Mouse (Mus musculus): ENCODE data around the gene Ubox5. TPM values are rescaled to one million over a fixed set of nuclear protein-coding genes. Genes with fewer than 3 reads are reported as not detected.

The Ubox5 gene
- total RNA-seq (2012; rRNA removed) (6.0 and 7.0 TPM in 2 replicates), total RNA-seq (2014; rRNA removed) (4.6 and 5.5 TPM in 2 replicates), polyA plus RNA-seq (2012; ENCODE audit: insufficient read length, low read depth) (10.2 and 10.6 TPM in 2 replicates)

DNA sequence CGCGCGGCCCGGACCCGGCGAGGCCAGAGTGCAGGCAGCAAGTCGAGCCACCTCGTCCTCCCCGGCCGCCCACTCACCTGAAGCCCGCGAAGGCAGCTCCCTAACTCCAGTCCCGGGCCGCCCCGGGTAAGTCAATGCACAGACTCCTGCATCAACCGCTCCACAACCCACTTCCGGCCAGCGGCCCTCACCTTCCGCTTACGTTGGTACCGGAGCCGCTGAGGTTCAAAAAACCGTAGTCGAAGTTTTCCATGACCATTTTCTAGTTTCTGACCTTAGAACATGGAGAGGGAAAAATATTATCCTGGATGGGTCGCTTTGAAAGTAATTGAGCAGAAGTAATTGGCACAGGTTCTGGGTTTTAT lies at the start of gene Ubox5, which contains the start of gene Fastkd5:
Ubox5 (minus strand) TSS at position 200 of the 365 bp plus-strand sequence.
Fastkd5 (minus strand) TSS at position 189 of the 365 bp plus-strand sequence.
- DNase-seq (ENCODE audit: extremely low read depth): peak; percentile 91

DNA sequence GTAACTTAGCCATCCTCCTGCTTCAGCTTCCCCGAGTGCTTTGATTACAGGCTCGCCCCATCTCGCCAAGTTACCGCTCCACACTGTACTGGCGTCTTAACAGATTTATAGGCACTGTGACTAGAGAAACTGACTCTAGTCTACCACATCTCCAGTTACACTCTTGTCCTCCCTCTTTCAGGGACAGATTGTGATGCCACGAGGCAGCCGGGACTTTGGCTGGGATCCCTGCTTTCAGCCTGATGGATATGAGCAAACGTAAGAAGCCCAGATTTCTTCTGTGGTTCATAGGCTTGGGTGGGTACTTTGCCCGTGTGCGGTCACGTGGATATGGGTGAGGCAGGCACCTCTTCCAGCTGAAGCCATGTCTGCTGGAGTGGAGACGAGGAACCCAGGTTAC lies 49.3 kb upstream of the Ubox5 start:
- dilution Hi-C loops (cut with MboI; ENCODE audit: extremely low pct_ligation_motif_present, extremely low pct_unique_long_range_greater_than_20kb, low sequenced_read_pairs) (no loop called here), in situ Hi-C loops (cut with MboI; ENCODE audit: low pct_ligation_motif_present, low pct_unique_long_range_greater_than_20kb, low sequenced_read_pairs) (no loop called here)

More for the DNA sequence above, at the start of gene Ubox5, which contains the start of gene Fastkd5:
- Histone ChIP-seq H3K36me3 (replicated peaks in 1 of 2; ENCODE audit: control insufficient read depth in 1 of 2, insufficient read depth in 1 of 2, low read length in 1 of 2) (peaks cover 15 to 40% of the 10 kb centered on the region in 2 experiments), H3K79me2 (replicated peaks; ENCODE audit: control insufficient read depth, extremely low read depth, insufficient read depth, poor library complexity, severe bottlenecking) (peaks cover 41% of the 10 kb centered on the region), H3K4me3 (replicated peaks in 1 of 3; ENCODE audit: low read depth in 2 of 3, low read length in 2 of 3, poor library complexity in 1 of 3) (peak within 1 kb of the TSS; percentile 87 to 96 (median 88)), H3K27ac (ENCODE audit: insufficient read depth, low read depth) (no peak within 1 kb of the TSS; the same call in 1 of the 2 replicates), H3K9ac (ENCODE audit: insufficient read depth, low read depth) (peak within 1 kb of the TSS; percentile 91), H3K27me3 (replicated peaks) (no peaks in the 10 kb centered on the region), H3K4me1 (ENCODE audit: control insufficient read depth in 1 of 2, insufficient read depth in 2 of 2) (peaks cover 13 to 31% of the 10 kb centered on the region in 2 experiments), H3K9me3 (replicated peaks; ENCODE audit: low read length) (no peaks in the 10 kb centered on the region), H3K4me2 (ENCODE audit: insufficient read depth, low read depth, poor library complexity, severe bottlenecking) (peak within 1 kb of the TSS; percentile 79)
- dilution Hi-C loops (cut with MboI; ENCODE audit: extremely low pct_ligation_motif_present, extremely low pct_unique_long_range_greater_than_20kb, low sequenced_read_pairs): no loop called here
- in situ Hi-C loops (cut with MboI; ENCODE audit: low pct_ligation_motif_present, low pct_unique_long_range_greater_than_20kb, low sequenced_read_pairs): no loop called here
- peak; percentile 79 for TF ChIP-seq TCF12 (IDR thresholded peaks at IDR 0.05; ENCODE audit: low read depth, low read length)
- peak; percentile 96 for TF ChIP-seq HCFC1 (IDR thresholded peaks at IDR 0.05; ENCODE audit: low read depth, low read length)
- TF ChIP-seq RAD21 (IDR thresholded peaks at IDR 0.05; ENCODE audit: low read depth, low read length): no peak
- TF ChIP-seq NRF1 (IDR thresholded peaks at IDR 0.05; ENCODE audit: low read depth, low read length): no peak
- TF ChIP-seq ZMIZ1 (IDR thresholded peaks at IDR 0.05; ENCODE audit: low read depth, low read length): 0 out of 2 replicates have a peak, but pooled peaks have one; percentile 44
- TF ChIP-seq MAZ (IDR thresholded peaks at IDR 0.05; ENCODE audit: low read depth, low read length): peak; percentile 50; the same call in 1 of the 2 replicates
- TF ChIP-seq SIN3A (IDR thresholded peaks at IDR 0.05; ENCODE audit: low read length): peak; percentile 97
- no peak; the same call in 1 of the 2 replicates for TF ChIP-seq EP300 (IDR thresholded peaks at IDR 0.05; ENCODE audit: low read length)
- peak; percentile 91; the same call in 1 of the 2 replicates for TF ChIP-seq KAT2A (IDR thresholded peaks at IDR 0.05; ENCODE audit: insufficient replicate concordance, low read length)
- 0 out of 2 replicates have a peak, but pooled peaks have one; percentile 65 for TF ChIP-seq MEF2A (IDR thresholded peaks at IDR 0.05; ENCODE audit: borderline replicate concordance, low read depth, low read length)
- no peak for TF ChIP-seq PAX5 (IDR thresholded peaks at IDR 0.05; ENCODE audit: low read length)
- TF ChIP-seq ETS1 (conservative IDR thresholded peaks at IDR 0.05; ENCODE audit: low read depth, low read length): peak; percentile 20; the same call in 1 of the 2 replicates
- no peak for TF ChIP-seq SMC3 (IDR thresholded peaks at IDR 0.05; ENCODE audit: low read depth, low read length)
- TF ChIP-seq USF2 (conservative IDR thresholded peaks at IDR 0.05; ENCODE audit: low read depth, low read length): no peak
- no peak for TF ChIP-seq MAX (IDR thresholded peaks at IDR 0.05; ENCODE audit: low read length)
- no peak for TF ChIP-seq ZKSCAN1 (IDR thresholded peaks at IDR 0.05; ENCODE audit: borderline replicate concordance, low read depth, low read length)
- TF ChIP-seq TBP (conservative IDR thresholded peaks at IDR 0.05; ENCODE audit: low read depth, low read length): peak; percentile 70; the same call in 1 of the 2 replicates
- no peak for TF ChIP-seq USF1 (IDR thresholded peaks at IDR 0.05; ENCODE audit: low read depth, low read length)
- TF ChIP-seq MYC (IDR thresholded peaks at IDR 0.05; ENCODE audit: low read depth, low read length): no peak
- peak; percentile 72 for TF ChIP-seq IRF4 (IDR thresholded peaks at IDR 0.05; ENCODE audit: low read depth, low read length)
- TF ChIP-seq GABPA (IDR thresholded peaks at IDR 0.05; ENCODE audit: insufficient replicate concordance, low read depth, low read length): no peak; the same call in 1 of the 2 replicates
- TF ChIP-seq JUN (IDR thresholded peaks at IDR 0.05; ENCODE audit: insufficient read depth, low read depth, low read length): 0 out of 2 replicates have a peak, but pooled peaks have one; percentile 9
- TF ChIP-seq NELFE (IDR thresholded peaks at IDR 0.05; ENCODE audit: low read depth, low read length): peak; percentile 81
- peak; percentile 69; the same call in 1 of the 2 replicates for TF ChIP-seq POLR2AphosphoS2 (IDR thresholded peaks at IDR 0.05; ENCODE audit: low read depth, low read length)
- no peak for TF ChIP-seq JUND (conservative IDR thresholded peaks at IDR 0.05; ENCODE audit: low read depth, low read length)
- 0 out of 2 replicates have a peak, but pooled peaks have one; percentile 18 for TF ChIP-seq RCOR1 (conservative IDR thresholded peaks at IDR 0.05; ENCODE audit: low read depth, low read length)
- TF ChIP-seq ZC3H11A (IDR thresholded peaks at IDR 0.05; ENCODE audit: low read depth, low read length): no peak
- TF ChIP-seq ELF1 (IDR thresholded peaks at IDR 0.05; ENCODE audit: low read depth, low read length): peak; percentile 96
- no peak for TF ChIP-seq CHD1 (IDR thresholded peaks at IDR 0.05; ENCODE audit: low read depth, low read length)
- TF ChIP-seq MXI1 (IDR thresholded peaks at IDR 0.05; ENCODE audit: low read depth, low read length): peak; percentile 79
- no peak for TF ChIP-seq UBTF (IDR thresholded peaks at IDR 0.05; ENCODE audit: low read depth, low read length)
- TF ChIP-seq CHD2 (IDR thresholded peaks at IDR 0.05; ENCODE audit: low read length): no peak
- no peak for TF ChIP-seq ZNF384 (IDR thresholded peaks at IDR 0.05; ENCODE audit: low read depth, low read length)
- peak; percentile 61; the same call in 1 of the 2 replicates for TF ChIP-seq E2F4 (IDR thresholded peaks at IDR 0.05; ENCODE audit: insufficient replicate concordance, low read depth, low read length)
- no peak; the same call in 1 of the 2 replicates for TF ChIP-seq BHLHE40 (IDR thresholded peaks at IDR 0.05; ENCODE audit: low read depth, low read length)
- TF ChIP-seq POLR2A (IDR thresholded peaks at IDR 0.05; ENCODE audit: low read depth, low read length): peak; percentile 87
- TF ChIP-seq MAFK (IDR thresholded peaks at IDR 0.05; ENCODE audit: insufficient replicate concordance, low read length): no peak
- no peak for TF ChIP-seq CTCF (conservative IDR thresholded peaks at IDR 0.05 in 1 of 2, IDR thresholded peaks at IDR 0.05 in 1 of 2; ENCODE audit: low read depth in 2 of 2, low read length in 2 of 2)

More for the DNA sequence above, 49.3 kb upstream of the Ubox5 start:
- Histone ChIP-seq H3K36me3 (replicated peaks in 1 of 2; ENCODE audit: control insufficient read depth in 1 of 2, insufficient read depth in 1 of 2, low read length in 1 of 2) (peaks cover 85 to 93% of the 10 kb centered on the region in 2 experiments), H3K4me1 (ENCODE audit: control insufficient read depth in 1 of 2, insufficient read depth in 2 of 2) (peaks cover 0 to 13% of the 10 kb centered on the region in 2 experiments; a peak in 2 of 4 replicates), H3K27me3 (replicated peaks) (no peaks in the 10 kb centered on the region), H3K27ac (ENCODE audit: insufficient read depth, low read depth) (no peak overlapping the region), H3K9me3 (replicated peaks; ENCODE audit: low read length) (no peaks in the 10 kb centered on the region), H3K9ac (ENCODE audit: insufficient read depth, low read depth) (no peak overlapping the region), H3K4me3 (replicated peaks in 1 of 3; ENCODE audit: low read depth in 2 of 3, low read length in 2 of 3, poor library complexity in 1 of 3) (no peak overlapping the region), H3K4me2 (ENCODE audit: insufficient read depth, low read depth, poor library complexity, severe bottlenecking) (no peak overlapping the region), H3K79me2 (replicated peaks; ENCODE audit: control insufficient read depth, extremely low read depth, insufficient read depth, poor library complexity, severe bottlenecking) (no peaks in the 10 kb centered on the region; the same call in 1 of the 2 replicates)
- DNase-seq (ENCODE audit: extremely low read depth): no peak
- TF ChIP-seq SIN3A (IDR thresholded peaks at IDR 0.05; ENCODE audit: low read length): no peak
- TF ChIP-seq GABPA (IDR thresholded peaks at IDR 0.05; ENCODE audit: insufficient replicate concordance, low read depth, low read length): no peak
- TF ChIP-seq ETS1 (conservative IDR thresholded peaks at IDR 0.05; ENCODE audit: low read depth, low read length): no peak
- TF ChIP-seq USF1 (IDR thresholded peaks at IDR 0.05; ENCODE audit: low read depth, low read length): no peak
- no peak for TF ChIP-seq RCOR1 (conservative IDR thresholded peaks at IDR 0.05; ENCODE audit: low read depth, low read length)
- TF ChIP-seq MYC (IDR thresholded peaks at IDR 0.05; ENCODE audit: low read depth, low read length): no peak
- TF ChIP-seq JUN (IDR thresholded peaks at IDR 0.05; ENCODE audit: insufficient read depth, low read depth, low read length): no peak
- no peak for TF ChIP-seq JUND (conservative IDR thresholded peaks at IDR 0.05; ENCODE audit: low read depth, low read length)
- TF ChIP-seq NRF1 (IDR thresholded peaks at IDR 0.05; ENCODE audit: low read depth, low read length): no peak
- TF ChIP-seq IRF4 (IDR thresholded peaks at IDR 0.05; ENCODE audit: low read depth, low read length): no peak
- no peak for TF ChIP-seq CHD1 (IDR thresholded peaks at IDR 0.05; ENCODE audit: low read depth, low read length)
- TF ChIP-seq HCFC1 (IDR thresholded peaks at IDR 0.05; ENCODE audit: low read depth, low read length): no peak
- TF ChIP-seq MXI1 (IDR thresholded peaks at IDR 0.05; ENCODE audit: low read depth, low read length): no peak
